Mouse (Mus musculus) forebrain, postnatal 0 days (tissue): ENCODE data around the gene Sdhc. TPM values are rescaled to one million over a fixed set of nuclear protein-coding genes. Genes with fewer than 3 reads are reported as not detected.
A peak's percentile ranks its signal among the peaks of the same experiment; 100 is the strongest.

ENCODE experiments used
- ATAC-seq: fragments of 200-750 bp; cut with Nextera tagmentation; 2 replicates; pipeline ENCODE4 v1.8.0; 2017; ENCODE audit warnings: mild to moderate bottlenecking, moderate library complexity
- DNase-seq: peaks from one replicate; pipeline ENCODE4 v3.0.0-alpha.2; 2015
- H3K27ac ChIP-seq: fragments of 300-500 bp; sonication (generic); 2 replicates; pipeline ENCODE4 v1.5.1; 2014; ENCODE audit warnings: low read depth, mild to moderate bottlenecking, antibody characterized with exemption, low read length, moderate library complexity, mixed read lengths
- H3K27me3 ChIP-seq: fragments of 300-500 bp; sonication (generic); 2 replicates; pipeline ENCODE4 v1.6.1; 2014; ENCODE audit warnings: mild to moderate bottlenecking, low read length, mixed read lengths; ENCODE audit not compliant: insufficient read depth
- H3K36me3 ChIP-seq: fragments of 300-500 bp; sonication (generic); 2 replicates; pipeline ENCODE4 v1.6.1; 2014; ENCODE audit warnings: mild to moderate bottlenecking, moderate library complexity; ENCODE audit not compliant: insufficient read depth
- H3K4me1 ChIP-seq: fragments of 300-500 bp; sonication (generic); 2 replicates; pipeline ENCODE4 v1.6.1; 2014; ENCODE audit warnings: antibody characterized with exemption; ENCODE audit not compliant: insufficient read depth
- H3K4me2 ChIP-seq: fragments of 300-500 bp; sonication (generic); 2 replicates; pipeline ENCODE4 v1.6.1; 2014; ENCODE audit warnings: low read depth, mild to moderate bottlenecking, moderate library complexity
- H3K4me3 ChIP-seq: fragments of 300-500 bp; sonication (generic); 2 replicates; pipeline ENCODE4 v1.5.1; 2014; ENCODE audit warnings: low read depth, low read length, mixed read lengths
- H3K9ac ChIP-seq: fragments of 300-500 bp; sonication (generic); 2 replicates; pipeline ENCODE4 v1.6.1; 2014; ENCODE audit warnings: mild to moderate bottlenecking
- H3K9me3 ChIP-seq: fragments of 300-500 bp; sonication (generic); 2 replicates; pipeline ENCODE4 v1.6.1; 2016; ENCODE audit warnings: low read length
- CTCF ChIP-seq: sonication (generic); IDR thresholded peaks from 2 replicates; pipeline ENCODE4 v1.5.1; 2016; ENCODE audit warnings: antibody characterized with exemption, control low read depth, low read depth
- WGBS: fragments of 180-500 bp; shearing (Covaris S2); extraction: QIAGEN DNeasy Blood & Tissue Kit; methylation state at CpG from one replicate; pipeline ENCODE4 v1.1.7; 2014; 5-methylcytosine and 5-hydroxymethylcytosine counted together
- polyA plus RNA-seq: library from polyadenylated mRNA; unstranded; fragments of >200 nt; fragmentation: Nextera tagmentation; extraction: Ambion mirVana; gene quantifications from 2 replicates; pipeline ENCODE4 v1.2.1, GENCODE M21; 2015
- total RNA-seq: library from RNA; depleted of rRNA; stranded (reverse); fragments of >200 nt; gene quantifications from 2 replicates; pipeline ENCODE4 v1.2.3, GENCODE M21; 2014

The Sdhc gene
- total and polyA plus RNA-seq, 2 experiments from 2014 or later, result 197 to 285 TPM

DNA sequence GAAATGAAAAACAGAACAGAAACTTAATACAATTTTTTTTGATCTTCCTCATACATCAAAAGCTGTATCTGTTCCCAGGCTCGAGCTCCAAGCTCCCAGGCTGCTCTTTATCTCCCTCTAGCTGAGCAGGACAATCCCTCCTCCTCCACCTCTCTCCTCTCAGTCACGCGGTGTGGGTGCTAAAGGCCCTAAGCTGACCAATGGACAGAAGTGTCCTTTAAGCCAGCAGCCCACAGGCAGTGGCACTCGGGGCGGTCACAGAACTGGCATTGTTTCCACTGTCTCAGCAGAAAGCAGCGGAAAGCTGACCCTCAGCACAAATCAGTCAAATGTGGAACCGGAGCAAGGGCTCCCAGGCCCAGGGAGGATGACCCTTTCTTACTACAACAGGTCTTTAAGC, 21.2 kb downstream of the Sdhc start:
- H3K36me3 ChIP-seq, result peaks cover 36% of the 10 kb centered on the region
- H3K4me2 ChIP-seq, result no peak overlapping the region
- H3K27ac ChIP-seq, result no peak overlapping the region
- H3K4me3 ChIP-seq, result no peak overlapping the region
- H3K9ac ChIP-seq, result no peak overlapping the region
- H3K27me3 ChIP-seq, result no peaks in the 10 kb centered on the region
- ATAC-seq (no peak), DNase-seq (no peak)
- TF ChIP-seq CTCF, result no peak
- H3K4me1 ChIP-seq, result no peaks in the 10 kb centered on the region
- 66% methylated on average over 7 of the region's 7 CpGs for WGBS
- H3K9me3 ChIP-seq, result no peaks in the 10 kb centered on the region

DNA sequence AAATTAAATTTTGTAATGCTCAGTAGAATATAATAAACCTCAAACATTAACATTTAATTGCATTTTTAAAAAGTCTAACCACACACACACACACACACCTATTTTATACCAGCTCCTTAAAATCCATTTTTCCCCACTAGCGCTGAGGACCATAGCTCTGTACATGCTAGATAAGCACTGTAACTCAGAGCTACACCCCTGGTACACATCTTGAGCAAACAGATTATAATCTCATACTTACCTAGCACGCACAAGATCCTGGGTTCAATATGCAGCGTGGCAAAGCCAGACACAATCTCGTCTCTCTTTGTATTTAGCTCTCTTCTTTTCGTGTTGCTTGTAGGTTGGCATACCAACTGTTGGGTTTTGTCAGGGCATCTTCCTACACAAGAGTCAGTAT, 26.0 kb downstream of the Sdhc start:
- H3K9ac ChIP-seq, result no peak overlapping the region
- no peak overlapping the region for H3K27ac ChIP-seq
- no peak overlapping the region for H3K4me2 ChIP-seq
- DNase-seq, result no peak
- no peaks in the 10 kb centered on the region for H3K4me1 ChIP-seq
- no peak for TF ChIP-seq CTCF
- no peaks in the 10 kb centered on the region for H3K27me3 ChIP-seq
- H3K9me3 ChIP-seq, result no peaks in the 10 kb centered on the region
- 92% methylated on average over 5 of the region's 5 CpGs for WGBS
- no peak overlapping the region for H3K4me3 ChIP-seq
- ATAC-seq, result no peak
- peaks cover 14% of the 10 kb centered on the region for H3K36me3 ChIP-seq

DNA sequence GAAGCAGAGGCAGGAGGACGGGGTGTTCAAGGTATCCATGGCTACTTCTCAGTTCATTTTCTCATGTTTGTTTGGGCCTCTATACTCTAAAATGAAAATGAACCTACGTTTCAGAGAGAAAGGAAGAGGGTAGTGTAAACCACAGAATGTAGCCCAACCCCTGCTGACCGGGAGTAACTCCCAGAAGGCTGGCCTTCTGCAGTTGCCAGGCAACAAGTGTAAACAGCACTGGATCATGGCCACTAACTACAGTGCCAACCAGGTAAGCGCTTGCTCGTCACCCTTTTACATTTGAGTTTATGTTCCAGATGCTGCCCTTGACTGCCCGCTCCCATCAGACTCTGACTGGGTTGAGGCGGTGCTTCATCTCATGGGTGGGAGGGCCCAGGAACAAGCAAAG, 27.5 kb downstream of the Sdhc start:
- H3K4me3 ChIP-seq, result no peak overlapping the region
- H3K4me1 ChIP-seq, result no peaks in the 10 kb centered on the region
- peaks cover 4% of the 10 kb centered on the region; the same call in 1 of the 2 replicates for H3K36me3 ChIP-seq
- H3K9me3 ChIP-seq, result no peaks in the 10 kb centered on the region
- DNase-seq (no peak), ATAC-seq (no peak)
- no peak for TF ChIP-seq CTCF
- H3K27ac ChIP-seq, result no peak overlapping the region
- H3K4me2 ChIP-seq, result no peak overlapping the region
- WGBS, result 38% methylated on average over 7 of the region's 7 CpGs
- H3K9ac ChIP-seq, result no peak overlapping the region
- no peaks in the 10 kb centered on the region for H3K27me3 ChIP-seq

DNA sequence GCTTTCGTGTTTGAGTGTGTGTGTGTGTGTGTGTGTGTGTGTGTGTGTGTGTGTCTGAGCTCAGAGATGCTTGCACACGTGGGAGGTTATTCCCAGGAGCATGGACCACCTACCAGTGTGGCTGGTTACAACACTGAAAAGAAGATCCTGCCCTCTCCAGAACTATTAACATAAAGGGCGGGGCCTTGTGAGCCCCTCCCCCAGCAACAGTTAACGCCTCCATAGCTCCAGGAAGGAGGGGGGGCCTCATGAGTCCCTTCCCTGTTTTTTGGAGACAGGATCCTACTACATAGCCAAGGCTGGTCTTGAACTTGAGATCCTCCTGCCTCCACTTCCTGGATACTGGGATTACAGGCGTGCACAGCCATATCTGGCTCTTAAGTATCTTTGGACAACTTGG, 28.6 kb downstream of the Sdhc start:
- Histone ChIP-seq H3K4me1 (no peaks in the 10 kb centered on the region), H3K9ac (no peak overlapping the region), H3K4me3 (no peak overlapping the region), H3K27ac (no peak overlapping the region), H3K9me3 (no peaks in the 10 kb centered on the region), H3K36me3 (no peaks in the 10 kb centered on the region), H3K4me2 (no peak overlapping the region), H3K27me3 (no peaks in the 10 kb centered on the region)
- TF ChIP-seq CTCF, result no peak
- 49% methylated on average over 5 of the region's 5 CpGs for WGBS
- DNase-seq, result no peak
- ATAC-seq, result no peak

DNA sequence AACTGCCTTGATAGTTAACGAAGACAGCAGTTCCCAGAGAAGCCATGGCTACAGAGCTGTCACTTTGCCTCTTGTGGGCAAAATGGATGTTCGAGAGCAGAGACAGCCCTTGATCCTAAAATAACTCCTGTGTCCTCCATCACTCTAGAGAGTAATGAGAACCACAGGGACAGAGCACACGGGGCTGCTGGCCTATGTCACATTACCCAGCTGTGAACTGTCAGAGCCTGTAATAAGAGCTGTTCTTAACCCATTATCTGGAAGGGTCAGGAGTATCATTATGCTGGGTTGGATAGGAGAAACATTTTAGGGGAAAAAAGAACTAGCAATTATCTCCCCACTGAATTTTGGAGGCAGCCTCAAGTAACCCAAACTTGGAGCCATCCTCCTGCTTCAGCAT, 29.5 kb downstream of the Sdhc start:
- no peak for TF ChIP-seq CTCF
- Histone ChIP-seq H3K9me3 (no peaks in the 10 kb centered on the region), H3K27ac (no peak overlapping the region), H3K9ac (no peak overlapping the region), H3K27me3 (no peaks in the 10 kb centered on the region), H3K4me3 (no peak overlapping the region), H3K4me1 (no peaks in the 10 kb centered on the region), H3K4me2 (no peak overlapping the region), H3K36me3 (no peaks in the 10 kb centered on the region)
- no peak for ATAC-seq
- 65% methylated on average over 3 of the region's 3 CpGs for WGBS
- DNase-seq, result no peak

DNA sequence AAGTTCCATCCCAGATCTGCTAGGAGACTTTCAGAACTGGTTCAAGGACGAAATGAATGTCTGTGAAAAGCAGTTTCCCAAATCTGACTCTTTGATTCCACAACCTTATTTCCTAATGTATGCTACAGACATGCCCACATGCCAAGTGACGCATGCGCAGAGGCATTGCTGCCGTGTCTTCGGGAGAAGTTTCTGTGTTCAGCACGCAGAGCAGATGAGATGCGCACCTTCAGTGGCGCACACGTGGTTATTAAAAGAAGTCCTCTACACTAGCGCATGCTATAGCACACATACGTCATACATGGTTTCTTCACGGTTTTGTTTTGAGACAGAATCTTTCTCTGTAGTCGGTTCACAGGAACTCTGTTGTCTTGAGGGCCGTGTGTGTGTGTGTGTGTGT, 31.0 kb downstream of the Sdhc start:
- no peak for TF ChIP-seq CTCF
- no peak for ATAC-seq
- Histone ChIP-seq H3K4me2 (no peak overlapping the region), H3K4me3 (no peak overlapping the region), H3K27ac (no peak overlapping the region), H3K9me3 (no peaks in the 10 kb centered on the region), H3K9ac (no peak overlapping the region), H3K27me3 (no peaks in the 10 kb centered on the region), H3K4me1 (no peaks in the 10 kb centered on the region), H3K36me3 (no peaks in the 10 kb centered on the region)
- WGBS, result 87% methylated on average over 14 of the region's 14 CpGs
- DNase-seq, result no peak

DNA sequence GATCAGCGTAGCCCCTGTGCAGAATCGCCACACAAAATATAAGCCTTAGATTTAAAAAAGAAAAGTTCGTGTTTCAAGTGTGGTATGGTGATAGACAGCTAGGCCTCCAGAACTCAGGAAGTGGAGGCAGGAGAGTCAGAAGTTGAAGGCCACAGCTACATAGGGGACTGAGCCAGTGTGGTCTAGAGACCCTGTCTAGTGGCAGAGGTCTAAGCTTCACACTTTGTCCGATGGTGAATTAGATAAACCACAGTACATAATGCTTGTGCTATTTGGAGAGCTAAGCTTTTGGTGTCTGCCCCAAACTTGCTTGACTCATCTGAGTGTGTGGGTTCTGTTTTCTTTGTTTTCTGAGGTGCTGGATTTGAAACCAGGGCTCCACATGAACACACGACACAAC, 31.4 kb downstream of the Sdhc start:
- no peaks in the 10 kb centered on the region for H3K9me3 ChIP-seq

DNA sequence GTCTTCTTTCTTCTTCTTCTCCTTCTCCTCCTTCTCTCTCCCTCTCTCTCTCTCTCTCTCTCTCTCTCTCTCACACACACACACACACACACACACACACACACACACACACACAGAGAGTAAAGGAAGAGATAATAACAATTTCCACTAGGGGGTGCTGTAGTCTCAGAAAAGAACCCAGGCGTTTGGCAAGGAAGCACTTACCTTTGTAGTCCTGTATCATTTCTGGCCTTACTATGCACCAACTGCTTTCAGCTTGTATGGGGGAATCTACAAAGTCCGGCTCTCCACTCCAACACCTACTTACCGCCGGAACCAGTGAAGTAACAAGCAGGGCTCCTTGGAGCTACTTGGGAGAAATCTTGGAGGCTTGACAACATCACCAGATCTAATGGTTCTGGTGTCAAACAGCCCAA, 32.1 kb downstream of the Sdhc start:
- H3K4me2 ChIP-seq, result no peak overlapping the region
- no peak overlapping the region for H3K4me3 ChIP-seq
- H3K9me3 ChIP-seq, result no peaks in the 10 kb centered on the region
- peak; percentile 78 for TF ChIP-seq CTCF
- H3K9ac ChIP-seq, result no peak overlapping the region
- H3K27ac ChIP-seq, result no peak overlapping the region
- no peaks in the 10 kb centered on the region for H3K27me3 ChIP-seq
- WGBS, result 5% methylated on average over 4 of the region's 4 CpGs
- ATAC-seq, result peak; percentile 54; the same call in 1 of the 2 replicates
- H3K36me3 ChIP-seq, result no peaks in the 10 kb centered on the region
- 0 out of 2 replicates have a peak, but pooled peaks cover 3% of the 10 kb centered on the region for H3K4me1 ChIP-seq
- peak; percentile 86 for DNase-seq

More for the DNA sequence above, 31.4 kb downstream of the Sdhc start:
- 91% methylated on average over 5 of the region's 5 CpGs for WGBS
- H3K9ac ChIP-seq, result no peak overlapping the region
- no peak for TF ChIP-seq CTCF
- no peak overlapping the region for H3K4me3 ChIP-seq
- H3K27ac ChIP-seq, result no peak overlapping the region
- H3K4me2 ChIP-seq, result no peak overlapping the region
- DNase-seq, result no peak
- no peaks in the 10 kb centered on the region for H3K27me3 ChIP-seq
- 0 out of 2 replicates have a peak, but pooled peaks cover under 1% of the 10 kb centered on the region for H3K4me1 ChIP-seq
- no peaks in the 10 kb centered on the region for H3K36me3 ChIP-seq
- ATAC-seq, result no peak
